Mouse (Mus musculus) spleen, postnatal 36 days (tissue): Measurements from ENCODE around the gene Fam76a.
"Not testable (repeated sequence)": the region's sequence is repeated elsewhere in the genome, so short reads cannot be mapped to it uniquely, and the experiment has no call there.

Source experiments
- DNase-seq, 2 experiments: peaks; one replicate each; pipeline ENCODE4 v3.0.0; 2022; ENCODE audit warnings: low spot score in 2 of 2, mixed read lengths in 1 of 2

The Fam76a gene

DNA sequence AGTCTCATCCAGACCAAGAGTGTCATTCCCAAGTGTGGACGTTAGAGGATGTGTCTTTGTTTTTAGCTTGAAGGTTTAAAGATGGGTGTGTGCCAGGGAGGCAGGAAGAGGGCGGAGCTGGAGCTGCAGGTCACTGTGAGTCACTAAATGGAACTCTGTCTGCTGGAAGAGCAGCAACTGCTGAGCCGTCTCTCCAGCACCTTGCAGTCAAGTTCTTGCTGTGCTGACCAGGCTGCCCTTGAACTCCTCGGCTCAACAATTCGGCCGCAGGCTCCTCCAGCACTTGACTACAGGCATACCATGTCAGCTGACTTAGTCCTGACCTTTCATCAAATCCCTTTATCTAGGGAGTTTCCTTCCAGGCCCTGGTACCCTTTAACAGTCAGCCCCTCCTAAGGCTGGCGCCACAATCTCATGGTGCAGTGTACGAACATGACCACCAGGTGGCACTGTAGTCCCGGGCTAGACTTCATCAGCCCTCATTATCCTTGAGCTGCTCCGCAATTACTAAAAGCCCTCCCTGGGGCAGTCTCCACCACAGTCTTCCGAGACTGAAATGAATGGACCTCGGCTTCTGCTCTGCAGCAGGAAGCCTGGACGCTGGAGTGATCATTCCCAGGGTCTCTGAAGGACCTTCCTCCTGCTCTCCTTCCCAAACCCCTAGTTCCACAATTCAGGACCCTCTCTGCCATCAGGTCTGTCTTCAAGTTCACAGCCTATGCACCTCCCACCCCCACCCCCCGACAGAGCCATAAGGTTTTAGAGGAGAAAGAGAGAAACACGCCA is 23.1 kb upstream of the Fam76a start:
- DNase-seq, result peak; percentile 83 to 85

DNA sequence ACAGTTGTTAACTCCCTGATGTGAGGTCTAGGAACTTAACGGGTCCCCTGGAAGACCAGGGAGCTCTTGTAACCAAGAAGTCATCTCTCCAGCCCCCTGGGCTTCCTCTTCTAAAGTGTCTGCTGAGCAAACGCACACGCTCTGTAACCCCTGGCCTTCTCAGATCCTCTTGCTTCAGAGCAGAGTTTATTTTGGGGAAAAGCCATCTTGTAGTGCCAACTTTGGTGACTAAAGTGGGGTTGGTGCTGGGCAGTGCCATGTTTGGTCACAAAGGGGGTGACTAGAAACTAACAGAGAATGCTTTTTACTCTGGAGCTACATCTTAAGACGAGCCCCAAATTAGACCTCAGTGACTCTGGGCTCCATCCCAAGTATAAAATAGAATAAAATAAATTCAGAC is 22.4 kb upstream of the Fam76a start:
- no peak for DNase-seq

DNA sequence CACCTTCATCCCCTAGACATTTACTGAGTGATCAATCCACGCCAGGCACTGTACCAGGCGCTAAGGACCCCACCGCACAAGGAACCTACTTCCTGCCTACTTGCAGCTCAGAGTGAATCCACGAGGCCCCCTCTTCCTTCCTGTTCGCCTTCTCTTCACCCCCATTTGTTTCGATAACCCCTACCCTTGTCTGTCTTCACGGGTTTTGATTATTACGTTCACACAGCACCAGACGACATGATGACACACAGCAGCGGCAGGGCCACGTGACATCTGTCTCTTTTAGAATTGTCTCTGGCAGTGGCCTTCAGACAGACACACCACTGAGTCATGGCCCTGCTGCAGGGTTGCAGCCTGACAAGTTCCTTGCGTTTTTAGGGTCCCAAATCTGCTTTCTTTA is 21.7 kb upstream of the Fam76a start:
- no peak for DNase-seq

DNA sequence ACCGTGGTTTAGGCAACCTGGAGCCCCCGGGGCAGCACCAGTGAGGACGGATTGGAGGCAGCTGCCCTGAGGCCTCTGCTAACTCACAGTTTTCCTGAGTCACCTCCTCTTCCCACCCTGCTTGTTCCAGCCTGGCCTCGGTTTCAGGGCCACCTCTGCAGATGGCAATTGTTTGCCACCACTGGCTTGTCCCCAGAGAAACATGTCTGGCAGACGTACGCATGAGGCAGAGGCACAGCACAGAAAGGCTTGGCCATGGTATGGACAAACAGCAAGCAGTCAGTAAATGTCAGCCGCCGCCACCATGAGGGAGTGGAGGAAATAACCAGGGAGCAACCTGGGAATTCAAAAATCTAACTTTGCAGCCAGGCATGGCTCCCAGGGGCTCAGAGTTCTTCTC is 20.7 kb upstream of the Fam76a start:
- no peak for DNase-seq

DNA sequence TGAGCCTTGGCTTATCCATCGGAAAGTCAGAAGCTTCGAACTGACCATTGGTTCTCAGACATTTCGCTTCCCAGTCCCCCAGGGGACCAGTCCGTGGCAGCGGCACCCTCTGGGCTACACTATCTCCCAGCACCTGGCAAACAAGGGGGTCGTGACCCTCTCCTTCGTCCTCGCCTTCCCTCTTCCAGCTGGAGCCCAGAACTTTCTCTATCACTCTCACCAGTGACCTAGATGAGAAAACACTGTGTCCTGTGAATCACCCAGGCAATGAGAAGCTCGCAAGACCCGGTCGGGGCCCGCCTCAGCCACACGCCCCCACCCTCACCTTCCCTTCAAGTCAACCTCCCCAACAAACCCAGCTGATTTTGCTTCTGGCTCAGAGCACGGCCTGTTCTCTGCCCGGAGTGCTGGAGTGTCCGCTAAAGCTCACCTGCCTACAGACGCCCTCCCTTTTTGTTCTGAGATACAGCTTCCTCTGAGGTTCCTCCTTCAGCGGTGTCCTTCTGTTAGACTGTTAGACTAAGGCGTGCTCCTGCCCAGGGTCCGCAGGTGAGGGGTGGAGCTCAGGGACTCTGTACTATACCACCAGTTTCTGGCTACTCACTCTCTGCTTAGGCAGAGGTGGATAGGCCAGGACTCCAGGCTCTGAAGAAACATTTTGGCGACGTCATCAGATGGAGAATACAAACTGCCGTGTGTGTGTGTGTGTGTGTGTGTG is 18.8 kb upstream of the Fam76a start:
- no peak for DNase-seq

DNA sequence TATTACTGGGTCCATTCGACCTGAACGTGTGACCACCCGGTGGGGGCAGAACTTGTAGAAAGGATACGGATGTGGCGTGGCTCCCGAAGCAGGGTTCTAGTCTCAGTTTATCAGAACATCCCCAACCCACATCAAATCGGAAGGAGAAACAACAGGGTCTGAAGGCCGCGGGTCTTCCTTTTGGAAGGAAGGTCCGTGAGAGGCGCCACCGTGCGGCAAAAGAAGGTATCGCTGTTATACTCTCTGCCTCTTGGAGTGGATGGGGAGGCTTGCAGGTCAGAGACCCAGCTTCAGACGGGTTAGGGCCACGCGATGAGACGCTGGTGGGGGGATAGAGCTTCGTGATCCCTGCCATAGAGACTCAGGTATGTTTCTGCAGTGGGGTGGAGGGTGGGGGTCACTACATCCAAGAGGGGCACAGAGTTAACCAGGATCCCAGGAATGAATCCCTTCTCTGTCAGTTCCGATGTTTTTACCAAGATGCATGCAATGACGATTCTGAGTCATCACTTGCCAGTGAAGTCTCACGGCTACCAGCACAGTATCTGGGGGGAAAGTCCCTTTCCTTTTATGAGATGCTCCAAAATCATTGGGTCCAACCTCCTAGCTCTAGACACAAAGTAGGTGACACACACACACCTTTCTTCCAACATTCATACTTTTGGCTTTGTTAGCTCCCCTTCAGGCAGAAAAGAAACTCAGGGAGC is 17.2 kb upstream of the Fam76a start:
- peak; percentile 32 to 47 for DNase-seq

DNA sequence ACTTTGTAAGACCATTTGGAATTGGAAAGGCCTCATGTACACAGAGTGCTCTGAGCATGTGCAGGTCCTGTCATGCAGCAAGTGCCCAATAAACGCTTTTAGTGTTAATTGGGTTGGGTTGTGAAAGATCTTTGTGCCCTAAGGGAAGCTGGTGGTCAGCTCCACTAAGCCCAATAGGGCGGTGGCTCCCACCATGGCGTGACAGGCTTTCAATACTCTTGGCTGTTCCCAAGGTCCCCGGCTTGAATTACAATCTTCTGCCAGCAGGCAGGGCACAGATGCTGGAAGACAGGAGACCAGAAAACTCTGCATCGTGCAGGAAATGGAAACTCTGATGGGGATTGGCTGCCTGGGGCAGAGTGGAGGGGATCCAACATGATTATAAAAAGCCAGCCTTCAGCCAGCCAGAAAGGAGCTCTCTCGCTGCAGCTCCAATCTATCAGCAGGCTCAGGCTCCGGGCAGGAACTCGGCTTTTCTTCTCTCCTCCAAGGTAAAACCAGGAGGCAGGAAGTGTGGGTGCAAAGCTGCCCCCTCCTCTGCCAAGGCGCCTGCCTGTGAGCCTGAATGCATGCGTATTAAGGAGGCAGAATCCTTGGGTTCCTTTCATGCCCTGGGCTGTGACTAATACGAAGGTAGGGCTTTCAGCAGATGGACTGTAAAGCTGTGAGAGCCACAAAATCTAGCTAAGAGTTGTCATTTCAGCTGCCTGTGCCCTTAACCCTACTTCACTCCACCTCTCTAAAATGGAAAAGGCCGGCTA is 16.0 kb upstream of the Fam76a start:
- DNase-seq, result no peak

DNA sequence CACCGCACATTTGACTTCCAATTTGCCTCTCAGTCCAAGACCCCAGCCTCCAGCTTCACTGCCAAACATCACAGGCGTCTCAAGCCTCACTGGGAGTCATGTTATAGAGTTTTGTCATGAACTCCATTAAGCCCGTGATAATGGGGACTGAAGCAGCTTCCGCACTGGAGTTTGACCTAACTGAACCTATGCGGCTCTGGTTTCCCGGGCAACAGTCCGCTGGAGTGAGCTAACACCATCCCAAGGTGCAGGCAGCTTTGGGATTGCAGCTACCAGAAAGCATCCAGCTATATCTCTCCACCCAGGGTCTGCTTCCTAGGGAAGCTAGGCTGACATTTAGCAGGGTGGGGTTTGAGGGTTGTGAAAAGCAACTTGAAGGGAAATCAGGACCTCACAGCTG is 12.3 kb upstream of the Fam76a start:
- no peak for DNase-seq

DNA sequence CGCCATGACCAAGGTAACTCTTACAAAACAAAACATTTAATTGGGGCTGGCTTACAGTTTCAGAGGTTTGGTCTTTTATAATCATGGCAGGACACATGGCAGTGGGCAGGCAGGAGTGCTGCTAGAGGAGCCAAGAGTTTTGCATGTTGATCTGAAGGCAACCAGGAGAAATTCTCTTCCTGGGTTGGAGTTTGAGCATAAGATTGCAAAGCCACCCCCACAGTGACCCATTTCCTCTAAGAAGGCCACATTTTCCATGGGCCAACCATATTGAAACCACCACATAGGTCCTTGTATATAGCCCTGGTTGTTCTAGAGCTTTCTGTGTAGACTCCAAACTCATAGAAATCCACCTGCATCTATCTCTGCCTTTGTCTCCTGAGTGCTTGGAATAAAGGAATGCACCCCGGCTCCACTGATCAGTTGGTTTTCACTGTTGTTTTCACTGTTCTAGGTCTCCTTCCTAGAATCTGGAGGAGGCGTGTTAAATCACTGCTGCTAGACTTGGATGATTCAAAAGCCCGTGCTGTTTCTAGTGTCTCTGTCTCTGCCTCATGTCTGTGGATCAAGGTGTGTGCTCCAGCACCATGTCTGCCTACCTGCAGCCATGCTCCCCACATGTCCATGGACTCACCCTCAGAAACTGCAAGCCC is 10.5 kb upstream of the Fam76a start:
- no peak for DNase-seq

DNA sequence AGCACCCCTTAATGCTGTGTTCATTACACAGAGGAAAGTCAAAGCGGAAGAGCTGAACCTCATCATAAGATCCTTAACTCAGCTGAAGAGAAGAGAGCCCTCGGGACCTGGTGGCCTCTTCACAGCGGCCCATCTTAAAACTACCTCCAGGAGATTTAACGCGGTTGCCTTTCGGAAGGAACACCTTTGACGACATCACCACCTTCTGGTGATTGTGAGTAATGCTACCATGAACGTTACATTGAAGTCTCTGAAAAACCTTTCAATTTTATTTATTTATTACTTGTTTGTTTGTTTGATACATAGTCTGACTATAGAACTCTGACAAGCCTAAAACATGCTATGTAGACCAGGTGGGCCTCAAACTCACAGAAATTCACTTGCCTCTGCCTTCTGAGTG is 8.4 kb upstream of the Fam76a start:
- DNase-seq, result peak in 1 of 2 experiments; percentile 50

DNA sequence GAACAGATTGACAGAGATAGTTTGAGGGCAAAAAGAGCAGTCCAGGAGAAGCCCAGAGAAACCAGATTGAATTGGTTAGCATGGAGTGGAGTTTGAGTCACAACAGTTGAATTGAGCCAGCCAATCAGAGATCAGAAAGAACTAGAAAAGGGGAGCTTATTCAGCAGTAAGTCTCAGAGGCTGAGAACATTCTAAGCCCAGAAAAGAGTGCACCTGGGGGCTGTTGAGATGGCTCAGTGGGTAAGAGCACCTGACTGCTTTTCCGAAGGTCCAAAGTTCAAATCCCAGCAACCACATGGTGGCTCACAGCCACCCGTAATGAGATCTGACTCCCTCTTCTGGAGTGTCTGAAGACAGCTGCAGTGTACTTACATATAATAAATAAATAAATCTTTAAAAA is 4.2 kb upstream of the Fam76a start:
- not testable (repeated sequence) for DNase-seq

DNA sequence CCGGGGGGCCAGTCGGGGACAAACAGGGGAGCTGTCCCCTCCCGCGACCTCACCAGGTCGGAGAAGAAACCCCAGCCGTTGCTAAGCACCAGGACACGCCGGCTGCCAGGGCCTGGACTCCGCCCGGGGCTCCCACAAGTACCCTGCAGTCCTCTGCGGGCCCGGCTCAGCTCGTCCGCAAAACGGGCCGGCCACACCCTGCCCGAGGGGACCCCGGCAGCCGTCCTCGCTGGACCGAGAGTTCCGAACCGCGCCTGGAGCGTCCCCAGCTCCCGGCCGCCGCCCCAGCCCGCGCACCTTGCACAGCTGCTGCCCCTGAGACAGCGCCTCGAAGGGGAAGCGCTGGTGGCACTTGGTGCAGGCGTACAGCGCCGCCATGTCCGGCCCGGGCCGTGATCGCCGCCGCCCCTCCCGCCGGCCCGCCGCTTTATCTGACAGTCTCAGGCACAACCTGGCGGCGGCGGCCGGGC is 262 bp downstream of the Fam76a start:
- no peak for DNase-seq

DNA sequence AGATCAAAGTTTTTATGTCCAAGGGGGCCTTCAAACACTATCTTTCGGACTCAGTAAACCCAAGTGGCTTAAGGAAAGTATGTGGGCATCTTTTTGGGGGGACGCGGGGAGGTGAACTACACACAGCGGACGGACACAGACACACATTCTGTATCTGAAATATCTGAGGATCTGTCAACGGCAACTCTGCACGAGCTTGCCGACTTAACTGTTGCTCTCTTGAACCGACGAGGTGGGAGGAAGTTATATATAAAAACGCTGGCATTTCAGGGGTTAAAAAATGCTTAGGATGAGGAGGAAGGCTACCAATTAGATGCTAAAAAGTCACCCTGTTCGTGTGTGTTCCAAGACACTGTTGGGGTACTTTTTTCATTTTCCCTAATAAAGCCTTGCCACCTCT is 870 bp downstream of the Fam76a start:
- DNase-seq, result no peak

DNA sequence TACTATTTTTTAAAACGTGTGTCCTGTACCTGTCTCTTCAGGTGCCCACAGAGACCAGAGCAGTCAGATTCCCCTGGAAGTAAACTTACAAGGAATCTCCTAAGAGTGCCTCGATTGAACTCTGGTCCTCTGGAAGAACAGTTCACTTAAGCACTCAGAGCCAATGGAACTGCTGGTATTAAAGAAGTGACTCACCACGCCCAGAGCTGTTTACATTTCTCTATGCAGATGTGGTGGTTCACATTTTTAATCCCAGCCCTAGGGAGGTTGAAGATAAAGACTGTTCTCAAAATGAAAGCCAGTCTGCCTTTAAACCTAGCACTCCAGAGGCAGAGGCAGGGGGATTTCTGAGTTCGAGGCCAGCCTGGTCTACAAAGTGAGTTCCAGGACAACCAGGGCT is 2.2 kb downstream of the Fam76a start:
- no peak for DNase-seq

DNA sequence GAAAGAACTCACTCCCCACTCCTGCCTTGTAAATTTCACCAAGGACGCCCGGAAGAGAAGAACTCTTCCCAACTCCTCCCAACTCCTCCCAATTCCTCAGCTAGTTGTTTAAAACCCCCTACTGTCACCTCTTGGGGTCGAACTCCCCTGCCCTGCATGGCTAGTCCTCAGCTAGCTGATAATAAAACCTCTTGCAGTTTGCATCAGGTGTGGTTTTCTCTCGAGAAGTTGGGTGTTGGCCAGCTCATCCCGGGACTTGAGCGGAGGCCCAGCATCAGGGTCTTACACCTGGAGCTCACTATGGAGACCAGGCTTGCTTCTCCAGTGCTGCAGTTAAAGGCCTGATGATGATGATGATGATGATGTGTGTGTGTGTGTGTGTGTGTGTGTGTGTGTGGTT is 3.9 kb downstream of the Fam76a start:
- not testable (repeated sequence) for DNase-seq

DNA sequence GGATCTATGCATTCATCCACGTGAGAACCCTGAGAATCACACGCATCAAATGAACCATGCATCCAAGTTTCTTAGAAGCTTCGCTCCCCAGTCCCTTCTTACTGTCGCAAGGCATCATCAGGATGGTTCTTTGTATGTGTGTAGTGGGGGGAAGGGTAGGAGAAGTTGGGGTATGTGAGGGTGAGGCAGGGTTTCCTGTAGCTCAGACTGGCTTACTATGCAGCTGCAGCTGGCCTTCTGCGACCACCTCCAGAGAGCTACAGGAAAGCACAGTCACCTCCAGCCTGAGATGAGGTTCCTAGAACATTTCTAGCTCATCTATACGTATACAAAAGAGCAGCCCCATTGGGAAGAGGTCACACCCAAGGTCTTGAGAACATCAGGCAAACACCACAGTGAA is 10.2 kb downstream of the Fam76a start:
- DNase-seq, result no peak

DNA sequence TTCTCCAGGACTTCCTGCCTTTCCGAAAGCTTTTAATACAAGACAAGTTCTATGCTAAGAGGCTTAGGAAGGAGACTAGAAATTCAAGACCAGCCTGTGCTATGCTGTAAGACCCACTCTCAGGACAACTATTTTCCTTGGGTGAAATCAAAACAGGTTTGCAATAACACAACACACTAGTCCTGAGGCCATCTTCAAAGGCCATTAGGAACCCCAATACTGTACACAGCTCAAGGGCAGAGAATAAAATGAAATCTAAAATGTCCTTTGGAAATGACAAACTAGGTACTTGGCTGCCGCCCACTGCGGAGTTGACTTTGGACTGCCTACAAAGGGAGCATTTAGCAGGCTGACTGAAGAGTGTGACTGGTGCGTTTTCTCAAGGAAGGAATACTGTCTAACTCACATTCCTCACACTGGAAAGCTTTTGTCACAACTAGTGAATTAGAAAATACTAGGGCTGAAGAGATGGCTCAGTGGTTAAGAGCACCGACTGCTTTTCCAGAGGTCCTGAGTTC is 16.5 kb downstream of the Fam76a start:
- no peak for DNase-seq

DNA sequence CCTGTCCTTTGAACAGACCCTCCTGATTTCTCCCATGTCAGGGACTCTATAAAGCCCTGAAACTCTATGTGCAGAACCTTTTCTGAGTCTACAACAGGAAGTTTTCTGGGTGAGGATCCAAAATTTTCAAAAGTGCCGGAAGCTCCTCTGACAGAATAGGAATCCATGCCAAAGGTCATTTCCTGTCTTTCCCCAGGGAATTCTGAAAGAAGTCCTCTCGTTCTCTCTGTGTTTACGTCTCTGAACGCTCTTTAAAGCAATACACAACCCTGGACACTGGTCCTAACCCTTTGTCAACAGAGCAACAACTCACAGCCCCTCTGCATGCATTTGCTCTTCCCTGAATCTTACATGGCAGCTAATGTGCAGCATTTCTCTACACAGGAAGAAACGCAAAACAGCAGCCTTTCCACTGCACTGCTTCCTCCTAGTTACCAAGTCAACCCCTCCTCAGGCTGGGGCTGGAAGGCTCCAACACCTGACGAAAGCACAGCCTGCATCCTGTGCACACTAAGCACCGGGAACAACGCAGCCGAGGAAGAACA is 17.5 kb downstream of the Fam76a start:
- DNase-seq, result no peak

DNA sequence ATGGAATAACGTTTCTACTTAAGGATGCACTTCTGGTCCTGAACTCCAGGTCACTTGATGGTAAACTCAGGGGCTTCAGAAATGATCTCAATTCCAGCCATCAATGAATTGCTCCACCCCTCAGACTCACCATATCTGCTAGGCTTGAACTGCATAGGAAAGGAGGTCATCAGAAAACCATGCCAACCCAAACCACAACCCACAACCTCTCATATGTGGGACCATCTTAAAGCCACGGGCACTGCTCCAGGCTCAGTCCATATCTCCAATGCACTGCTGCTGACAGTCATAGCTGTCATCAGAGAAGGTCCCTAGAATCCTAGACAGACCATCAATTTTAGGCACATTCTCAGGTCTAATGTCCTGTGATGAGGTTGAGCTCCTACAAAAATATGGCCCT is 18.3 kb downstream of the Fam76a start:
- no peak for DNase-seq

DNA sequence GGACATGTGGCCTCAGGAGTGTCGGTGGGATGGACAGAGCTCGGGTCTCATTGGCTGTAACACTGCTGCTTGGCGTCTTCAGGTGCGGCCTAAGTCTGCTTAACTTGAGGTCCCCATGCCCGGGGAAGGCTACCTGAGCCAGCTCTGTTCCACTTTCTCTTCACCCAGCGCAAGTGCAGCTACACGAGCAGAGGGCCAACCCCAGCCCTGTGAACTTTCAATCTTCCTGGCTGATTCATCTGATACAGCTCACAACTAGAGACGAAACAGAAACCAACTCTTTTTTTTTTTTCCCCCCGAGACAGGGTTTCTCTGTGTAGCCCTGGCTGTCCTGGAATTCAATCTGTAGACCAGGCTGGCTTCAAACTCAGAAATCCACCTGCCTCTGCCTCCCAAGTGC is 24.2 kb downstream of the Fam76a start:
- no peak for DNase-seq

DNA sequence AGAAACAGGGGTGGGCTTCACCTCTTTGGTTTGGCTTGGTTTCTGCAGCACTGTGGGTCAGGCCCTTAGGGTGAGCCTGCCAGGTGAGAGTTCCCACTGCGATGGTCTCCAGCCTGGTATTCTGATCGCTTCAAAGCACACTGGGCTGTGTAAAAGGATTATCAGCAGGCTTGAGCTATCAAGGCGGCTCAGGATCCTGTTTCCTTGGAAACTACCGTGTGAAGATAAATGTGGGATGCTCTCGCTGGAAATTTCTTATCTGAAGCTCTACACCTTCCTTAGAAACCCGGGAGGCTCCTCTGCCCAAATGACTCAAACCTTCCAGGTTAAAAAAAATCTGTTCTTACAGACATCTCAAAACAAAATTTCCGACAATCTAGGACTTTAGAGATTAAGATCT is 28.0 kb downstream of the Fam76a start:
- no peak for DNase-seq
